Mouse (Mus musculus): ENCODE measurements around the gene Rpl18. TPM values are rescaled to one million over a fixed set of nuclear protein-coding genes. Genes with fewer than 3 reads are reported as not detected.
A peak's percentile ranks its signal among the peaks of the same experiment; 100 is the strongest.

Gene Rpl18
- polyA plus RNA-seq, 1 experiment, result 3,224 TPM

DNA sequence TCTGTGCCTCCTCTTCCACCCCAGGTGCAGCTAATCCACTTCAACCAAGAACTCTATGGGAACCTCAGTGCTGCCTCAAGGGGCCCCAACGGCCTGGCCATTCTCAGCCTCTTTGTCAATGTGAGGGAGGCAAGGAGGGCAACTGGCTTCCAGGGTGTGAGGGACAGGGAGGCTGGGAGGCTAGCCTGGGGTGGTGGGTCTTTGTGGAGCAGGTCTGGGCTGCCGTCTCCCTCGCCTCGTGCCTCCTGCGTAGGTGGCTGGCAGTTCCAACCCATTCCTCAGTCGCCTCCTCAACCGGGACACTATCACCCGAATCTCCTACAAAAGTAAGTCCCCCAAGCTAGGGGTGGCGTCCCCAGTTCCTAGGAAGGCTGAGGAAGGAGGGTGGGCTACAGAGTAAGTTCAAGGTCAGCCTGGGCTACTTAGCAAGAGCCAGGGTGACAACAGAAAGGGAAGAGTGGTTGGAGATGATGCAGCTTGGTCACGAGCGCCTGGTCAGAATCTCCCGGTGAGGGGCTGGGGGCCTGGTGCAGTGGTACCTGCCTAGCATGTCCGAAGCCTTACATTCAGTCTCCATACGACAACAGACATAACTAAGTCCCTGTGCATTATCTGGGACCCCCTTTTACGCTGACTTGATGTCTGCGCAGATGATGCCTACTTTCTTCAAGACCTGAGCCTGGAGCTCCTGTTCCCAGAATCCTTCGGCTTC lies 12.3 kb upstream of the Rpl18 start:
- no peak for TF ChIP-seq POLR2A (IDR thresholded peaks at IDR 0.05; ENCODE audit: insufficient read length, low read depth)
- no peak for TF ChIP-seq TCF3 (IDR thresholded peaks at IDR 0.05; ENCODE audit: insufficient read length, low read depth)
- TF ChIP-seq MYOD1 (IDR thresholded peaks at IDR 0.05; ENCODE audit: control insufficient read depth in 1 of 3, insufficient read length in 2 of 3, low read depth in 2 of 3), result no peak
- TF ChIP-seq USF1 (IDR thresholded peaks at IDR 0.05; ENCODE audit: low read depth), result no peak
- TF ChIP-seq CEBPB (IDR thresholded peaks at IDR 0.05; ENCODE audit: insufficient read depth, poor library complexity, severe bottlenecking), result no peak
- TF ChIP-seq MAX (IDR thresholded peaks at IDR 0.05; ENCODE audit: low read depth), result no peak
- no peak for TF ChIP-seq MYOG (IDR thresholded peaks at IDR 0.05; ENCODE audit: control insufficient read depth in 1 of 3, insufficient read depth in 1 of 3, insufficient read length in 2 of 3, low read depth in 2 of 3)
- no peak for TF ChIP-seq POLR2AphosphoS2 (IDR thresholded peaks at IDR 0.05; ENCODE audit: insufficient read length, low read depth)
- TF ChIP-seq REST (IDR thresholded peaks at IDR 0.05; ENCODE audit: insufficient read depth, insufficient read length), result no peak
- TF ChIP-seq TCF12 (IDR thresholded peaks at IDR 0.05; ENCODE audit: insufficient read depth, poor library complexity, severe bottlenecking), result no peak
- no peak for TF ChIP-seq SRF (IDR thresholded peaks at IDR 0.05; ENCODE audit: control insufficient read depth, insufficient read length, low read depth)
- TF ChIP-seq E2F4 (IDR thresholded peaks at IDR 0.05; ENCODE audit: insufficient read depth), result no peak
- Histone ChIP-seq H3K4me2 (ENCODE audit: low read depth) (no peak overlapping the region), H3K79me2 (ENCODE audit: control insufficient read depth, insufficient read depth) (no peaks in the 10 kb centered on the region), H3K4me3 (no peak overlapping the region), H3ac (ENCODE audit: control insufficient read depth, insufficient read length) (no peak overlapping the region), H3K36me3 (ENCODE audit: control insufficient read depth, insufficient read depth) (no peaks in the 10 kb centered on the region), H3K27me3 (ENCODE audit: control insufficient read depth, insufficient read depth, insufficient read length) (peaks cover 16% of the 10 kb centered on the region)

DNA sequence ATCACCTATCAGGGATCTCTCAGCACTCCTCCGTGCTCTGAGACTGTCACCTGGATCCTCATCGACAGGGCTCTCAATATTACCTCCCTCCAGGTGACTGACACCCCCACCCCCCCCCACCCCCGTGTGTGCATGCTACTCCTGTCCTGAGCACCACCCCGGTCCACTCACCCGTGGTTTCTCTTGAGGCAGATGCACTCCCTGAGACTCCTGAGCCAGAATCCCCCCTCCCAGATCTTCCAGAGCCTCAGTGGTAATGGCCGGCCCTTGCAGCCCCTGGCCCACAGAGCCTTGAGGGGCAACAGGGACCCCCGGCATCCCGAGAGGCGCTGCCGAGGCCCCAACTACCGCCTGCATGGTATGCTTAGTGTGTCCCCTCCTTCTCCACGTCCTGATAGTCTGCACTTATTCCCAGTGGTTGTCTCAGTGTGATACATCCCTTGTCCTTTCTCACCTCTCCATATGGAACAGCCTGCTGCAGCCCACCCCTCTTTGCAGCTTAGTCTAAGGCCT lies 11.7 kb upstream of the Rpl18 start:
- Histone ChIP-seq H3ac (ENCODE audit: control insufficient read depth, insufficient read length) (no peak overlapping the region), H3K27me3 (ENCODE audit: control insufficient read depth, insufficient read depth, insufficient read length) (peaks cover 16% of the 10 kb centered on the region), H3K36me3 (ENCODE audit: control insufficient read depth, insufficient read depth) (no peaks in the 10 kb centered on the region), H3K79me2 (ENCODE audit: control insufficient read depth, insufficient read depth) (no peaks in the 10 kb centered on the region), H3K4me2 (ENCODE audit: low read depth) (peak overlapping the region; percentile 96), H3K4me3 (peak overlapping the region; percentile 51)
- TF ChIP-seq POLR2A (IDR thresholded peaks at IDR 0.05; ENCODE audit: insufficient read length, low read depth), result no peak
- no peak for TF ChIP-seq E2F4 (IDR thresholded peaks at IDR 0.05; ENCODE audit: insufficient read depth)
- TF ChIP-seq MYOG (IDR thresholded peaks at IDR 0.05; ENCODE audit: control insufficient read depth in 1 of 3, insufficient read depth in 1 of 3, insufficient read length in 2 of 3, low read depth in 2 of 3), result no peak
- no peak for TF ChIP-seq TCF12 (IDR thresholded peaks at IDR 0.05; ENCODE audit: insufficient read depth, poor library complexity, severe bottlenecking)
- no peak for TF ChIP-seq MYOD1 (IDR thresholded peaks at IDR 0.05; ENCODE audit: control insufficient read depth in 1 of 3, insufficient read length in 2 of 3, low read depth in 2 of 3)
- TF ChIP-seq CEBPB (IDR thresholded peaks at IDR 0.05; ENCODE audit: insufficient read depth, poor library complexity, severe bottlenecking), result no peak
- no peak for TF ChIP-seq TCF3 (IDR thresholded peaks at IDR 0.05; ENCODE audit: insufficient read length, low read depth)
- no peak for TF ChIP-seq REST (IDR thresholded peaks at IDR 0.05; ENCODE audit: insufficient read depth, insufficient read length)

DNA sequence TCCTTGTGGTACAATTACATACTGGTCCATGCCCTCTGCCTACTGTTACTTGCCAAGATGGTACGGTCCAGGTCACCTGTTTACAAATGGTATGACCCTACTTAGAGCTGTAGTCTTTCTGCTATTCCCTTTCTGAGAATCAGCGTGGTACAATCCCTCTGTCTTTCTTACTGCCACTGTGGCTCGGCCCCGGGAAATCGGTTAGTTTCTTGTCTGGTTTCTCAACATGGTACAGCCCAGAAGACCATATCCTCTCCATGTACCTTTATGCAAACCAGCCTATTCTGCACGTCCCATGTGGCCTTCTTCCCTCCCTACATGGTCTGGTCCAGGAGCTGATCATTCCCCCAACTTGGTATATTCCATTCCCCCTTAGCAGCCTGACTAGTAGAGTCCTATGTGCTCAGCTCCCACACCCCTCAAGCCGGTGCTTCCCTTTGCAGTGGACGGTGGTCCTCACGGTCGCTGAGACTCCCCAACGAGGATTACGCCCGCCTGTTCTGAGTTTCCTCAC lies 11.2 kb upstream of the Rpl18 start:
- Histone ChIP-seq H3K79me2 (ENCODE audit: control insufficient read depth, insufficient read depth) (no peaks in the 10 kb centered on the region), H3K27me3 (ENCODE audit: control insufficient read depth, insufficient read depth, insufficient read length) (peaks cover 16% of the 10 kb centered on the region), H3K4me3 (peak overlapping the region; percentile 51), H3K36me3 (ENCODE audit: control insufficient read depth, insufficient read depth) (no peaks in the 10 kb centered on the region), H3K4me2 (ENCODE audit: low read depth) (peak overlapping the region; percentile 96), H3ac (ENCODE audit: control insufficient read depth, insufficient read length) (no peak overlapping the region)
- TF ChIP-seq CEBPB (IDR thresholded peaks at IDR 0.05; ENCODE audit: insufficient read depth, poor library complexity, severe bottlenecking) (no peak), POLR2AphosphoS2 (IDR thresholded peaks at IDR 0.05; ENCODE audit: insufficient read length, low read depth) (peak; percentile 57)

DNA sequence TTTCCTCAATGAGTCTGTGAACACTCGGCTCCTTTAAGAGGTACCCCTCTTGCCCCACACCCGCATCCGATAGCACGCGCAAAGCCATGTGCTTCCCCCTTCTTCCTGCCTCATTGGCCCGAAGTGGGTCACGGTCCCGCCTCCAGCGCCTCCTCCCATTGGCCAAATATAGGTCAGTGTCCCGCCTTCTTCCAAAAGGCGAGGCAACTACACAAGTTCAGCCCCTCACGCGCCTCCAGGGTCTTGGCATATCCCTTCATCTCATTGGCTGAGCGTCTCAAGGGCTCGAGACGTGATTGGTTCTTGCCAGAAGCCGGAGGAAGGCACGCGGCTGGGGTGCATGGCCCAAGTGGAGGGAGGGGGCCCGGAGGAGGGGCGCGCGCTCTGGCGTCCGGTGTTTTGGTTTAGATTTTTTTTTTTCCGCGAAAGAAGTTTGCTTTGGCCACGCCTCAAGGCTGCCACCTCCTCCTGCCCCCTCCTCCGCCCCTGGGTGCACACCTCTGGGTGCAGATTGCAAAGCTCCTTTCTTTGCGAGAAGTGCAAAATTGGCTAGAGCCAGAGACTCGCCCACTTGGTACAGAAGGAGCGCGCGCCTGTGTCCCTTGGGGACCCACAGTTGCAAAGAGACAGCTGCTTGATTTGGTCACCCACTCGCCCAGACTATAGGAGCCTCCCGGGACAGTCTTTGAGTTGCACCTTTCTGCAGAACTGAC lies 10.4 kb upstream of the Rpl18 start, which contains the start of gene Dbp:
Gene Dbp (plus strand): TSS at position 359 of the 713 bp plus-strand sequence.
- H3K4me3 ChIP-seq, result peak within 1 kb of the TSS; percentile 51
- peak; percentile 41 for TF ChIP-seq USF1 (IDR thresholded peaks at IDR 0.05; ENCODE audit: low read depth)
- TF ChIP-seq POLR2AphosphoS2 (IDR thresholded peaks at IDR 0.05; ENCODE audit: insufficient read length, low read depth), result no peak
- no peak for TF ChIP-seq CEBPB (IDR thresholded peaks at IDR 0.05; ENCODE audit: insufficient read depth, poor library complexity, severe bottlenecking)
- TF ChIP-seq TCF12 (IDR thresholded peaks at IDR 0.05; ENCODE audit: insufficient read depth, poor library complexity, severe bottlenecking), result no peak
- TF ChIP-seq MYOD1 (IDR thresholded peaks at IDR 0.05; ENCODE audit: control insufficient read depth in 1 of 3, insufficient read length in 2 of 3, low read depth in 2 of 3), result peak in 2 of 3 experiments; percentile 35 to 41
- peak in 1 of 3 experiments; percentile 50 for TF ChIP-seq MYOG (IDR thresholded peaks at IDR 0.05; ENCODE audit: control insufficient read depth in 1 of 3, insufficient read depth in 1 of 3, insufficient read length in 2 of 3, low read depth in 2 of 3)
- TF ChIP-seq POLR2A (IDR thresholded peaks at IDR 0.05; ENCODE audit: insufficient read length, low read depth), result peak; percentile 33
- TF ChIP-seq SRF (IDR thresholded peaks at IDR 0.05; ENCODE audit: control insufficient read depth, insufficient read length, low read depth), result peak; percentile 81

More for the DNA sequence above, 10.4 kb upstream of the Rpl18 start, which contains the start of gene Dbp:
- Histone ChIP-seq H3K36me3 (ENCODE audit: control insufficient read depth, insufficient read depth) (no peaks in the 10 kb centered on the region), H3K4me2 (ENCODE audit: low read depth) (peak within 1 kb of the TSS; percentile 96), H3K79me2 (ENCODE audit: control insufficient read depth, insufficient read depth) (no peaks in the 10 kb centered on the region), H3ac (ENCODE audit: control insufficient read depth, insufficient read length) (peak within 1 kb of the TSS; percentile 73), H3K27me3 (ENCODE audit: control insufficient read depth, insufficient read depth, insufficient read length) (peaks cover 8% of the 10 kb centered on the region)
